Mouse (Mus musculus) bone marrow, adult 2 months (tissue): ENCODE measurements around the gene Heg1. TPM values are rescaled to one million over a fixed set of nuclear protein-coding genes. Genes with fewer than 3 reads are reported as not detected.

ENCODE experiments used
- H3K27ac ChIP-seq: fragments of 200-500 bp; 2 replicates; pipeline ENCODE4 v1.5.1; 2012; ENCODE audit warnings: low read depth, mild to moderate bottlenecking, control low read depth, inconsistent platforms, low read length; ENCODE audit not compliant: control insufficient read depth, poor library complexity, insufficient read depth
- H3K4me1 ChIP-seq: fragments of 200-500 bp; 2 replicates; pipeline ENCODE4 v1.6.1; 2011; ENCODE audit warnings: low read length; ENCODE audit not compliant: control insufficient read depth, insufficient read depth
- H3K4me3 ChIP-seq: fragments of 200-500 bp; replicated peaks from 2 replicates; pipeline ENCODE3; 2011; ENCODE audit warnings: mild to moderate bottlenecking, low read depth, low read length, control low read depth; ENCODE audit not compliant: control insufficient read depth
- CTCF ChIP-seq: fragments of 200-500 bp; IDR thresholded peaks from 2 replicates; pipeline ENCODE4 v1.5.1; 2011; ENCODE audit warnings: low read length, control low read depth; ENCODE audit not compliant: control insufficient read depth, insufficient read depth
- POLR2A ChIP-seq: fragments of 200-500 bp; IDR thresholded peaks from 2 replicates; pipeline ENCODE4 v1.6.1; 2011; ENCODE audit warnings: low read depth, mild to moderate bottlenecking, control low read depth, low read length, borderline replicate concordance; ENCODE audit not compliant: control insufficient read depth
- WGBS: fragments of 180-500 bp; shearing (Covaris S2); methylation state at CpG from one replicate; pipeline ENCODE4 v1.1.7; 2018; 5-methylcytosine and 5-hydroxymethylcytosine counted together
- polyA plus RNA-seq: library from polyadenylated mRNA; stranded (reverse); fragments of >200 nt; gene quantifications from 2 replicates; pipeline ENCODE4 v1.2.4, GENCODE M21; 2011; ENCODE audit warnings: low replicate concordance; ENCODE audit not compliant: missing spikeins, insufficient read depth, insufficient read length

The Heg1 gene
- polyA plus RNA-seq, 1 experiment, result 10.1 TPM

- peak overlapping the region; percentile 60 for H3K4me3 ChIP-seq
- 4% methylated on average over 13 of the region's 13 CpGs for WGBS
- no peaks in the 10 kb centered on the region; the same call in none of the 2 replicates for H3K4me1 ChIP-seq
Observed at GRCm38 (mm10) chr16:33751152-33751551, 67.0 kb downstream of the Heg1 start.

GRCm38 (mm10) chr16:33751590-33751989 is 67.4 kb downstream of the Heg1 start:
- H3K27ac ChIP-seq, result peak overlapping the region; percentile 98
- 4% methylated on average over 12 of the region's 12 CpGs for WGBS
- peak overlapping the region; percentile 65 for H3K4me3 ChIP-seq
- H3K4me1 ChIP-seq, result peaks cover 2% of the 10 kb centered on the region
- TF ChIP-seq CTCF, result no peak
- peak; percentile 69; the same call in 1 of the 2 replicates for TF ChIP-seq POLR2A

More at GRCm38 (mm10) chr16:33751152-33751551, 67.0 kb downstream of the Heg1 start:
- no peak for TF ChIP-seq POLR2A
- no peak for TF ChIP-seq CTCF
- H3K27ac ChIP-seq, result peak overlapping the region; percentile 98

DNA sequence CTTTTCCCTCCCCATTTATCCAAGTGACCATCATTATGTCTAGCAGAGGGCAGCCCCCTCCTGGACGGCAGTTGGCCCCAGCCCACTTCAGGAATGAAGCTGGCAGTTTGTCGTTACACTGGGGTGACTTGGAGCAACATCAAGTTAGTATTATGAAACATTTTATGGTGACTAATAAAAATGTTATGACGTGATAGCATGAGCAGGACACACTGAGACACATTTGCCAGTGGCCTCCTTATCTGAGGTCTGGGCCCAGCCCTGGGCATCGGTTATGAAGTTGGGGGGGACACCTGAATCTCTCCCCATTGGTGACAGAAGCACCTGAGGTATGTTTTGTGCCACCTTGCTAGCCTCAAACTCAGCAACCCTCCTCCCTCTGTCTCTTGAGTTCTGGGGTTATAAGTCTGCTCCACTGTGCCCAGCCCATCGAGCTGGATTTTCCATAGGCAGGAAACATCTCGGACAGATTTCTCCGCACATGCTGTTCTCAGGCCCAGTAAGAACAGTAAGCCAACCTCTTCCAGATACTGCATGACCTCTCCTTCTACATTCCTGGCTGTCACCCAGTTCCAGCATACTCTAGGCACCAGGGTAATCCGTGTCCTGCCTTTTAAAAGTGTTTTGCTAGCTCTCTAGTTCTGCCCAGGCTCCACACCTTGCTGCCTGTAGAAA is 68.9 kb downstream of the Heg1 start:
- peaks cover 3% of the 10 kb centered on the region for H3K4me1 ChIP-seq
- no peak overlapping the region for H3K4me3 ChIP-seq
- TF ChIP-seq POLR2A (no peak), CTCF (no peak)
- no peak overlapping the region for H3K27ac ChIP-seq
- WGBS, result 45% methylated on average over 8 of the region's 8 CpGs

DNA sequence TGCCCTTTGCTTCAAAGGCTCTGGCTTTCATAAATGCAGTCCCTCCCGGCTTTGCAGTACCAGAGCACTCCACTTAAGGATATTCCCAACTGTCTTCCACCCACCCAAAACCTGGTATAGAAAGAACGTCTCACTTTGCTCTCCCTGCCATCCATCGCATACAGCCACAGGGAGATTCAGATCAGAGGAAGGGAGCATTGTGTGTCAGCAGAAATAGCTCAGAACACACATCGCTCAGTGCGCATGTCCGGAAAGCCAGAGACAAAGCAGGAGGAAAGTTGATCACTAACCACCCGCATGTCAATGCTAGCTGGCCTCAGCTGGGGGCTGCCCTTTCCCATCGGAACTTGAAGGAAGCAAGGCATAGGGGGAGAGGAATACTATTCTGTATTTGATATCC is 71.1 kb downstream of the Heg1 start:
- Histone ChIP-seq H3K27ac (peak overlapping the region; percentile 31; the same call in 1 of the 2 replicates), H3K4me1 (peaks cover 3% of the 10 kb centered on the region), H3K4me3 (peak overlapping the region; percentile 61)
- TF ChIP-seq CTCF, result no peak
- 21% methylated on average over 8 of the region's 8 CpGs for WGBS

- peak overlapping the region; percentile 61 for H3K4me3 ChIP-seq
- H3K4me1 ChIP-seq, result peaks cover 3% of the 10 kb centered on the region
- peak overlapping the region; percentile 31 for H3K27ac ChIP-seq
- WGBS, result 6% methylated on average over 16 of the region's 16 CpGs
- TF ChIP-seq CTCF (no peak), POLR2A (no peak)
Observed at GRCm38 (mm10) chr16:33755961-33756360, 71.8 kb downstream of the Heg1 start.

DNA sequence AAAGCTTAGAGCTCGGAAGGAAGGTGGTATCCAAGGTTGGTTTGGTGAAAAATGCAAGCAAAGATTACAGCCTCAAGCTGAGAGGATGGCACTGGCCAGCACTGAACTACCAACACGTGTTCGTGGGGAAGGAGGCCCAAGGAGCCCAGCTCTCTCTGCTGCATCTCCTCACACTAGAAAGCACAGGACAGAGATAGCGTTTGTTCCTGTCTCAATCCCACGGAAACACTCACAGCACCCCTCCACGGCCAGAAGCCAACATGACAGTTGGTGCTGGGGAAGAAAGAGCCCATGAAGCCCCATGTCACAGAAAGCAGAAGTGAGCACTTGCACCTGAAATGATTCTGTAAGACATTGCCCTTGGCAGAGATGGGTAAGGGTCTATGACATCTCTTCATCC is 72.2 kb downstream of the Heg1 start:
- H3K27ac ChIP-seq, result peak overlapping the region; percentile 31
- peak overlapping the region; percentile 61 for H3K4me3 ChIP-seq
- 5% methylated on average over 6 of the region's 6 CpGs for WGBS
- TF ChIP-seq CTCF (peak; percentile 50), POLR2A (no peak)
- peaks cover 3% of the 10 kb centered on the region for H3K4me1 ChIP-seq

DNA sequence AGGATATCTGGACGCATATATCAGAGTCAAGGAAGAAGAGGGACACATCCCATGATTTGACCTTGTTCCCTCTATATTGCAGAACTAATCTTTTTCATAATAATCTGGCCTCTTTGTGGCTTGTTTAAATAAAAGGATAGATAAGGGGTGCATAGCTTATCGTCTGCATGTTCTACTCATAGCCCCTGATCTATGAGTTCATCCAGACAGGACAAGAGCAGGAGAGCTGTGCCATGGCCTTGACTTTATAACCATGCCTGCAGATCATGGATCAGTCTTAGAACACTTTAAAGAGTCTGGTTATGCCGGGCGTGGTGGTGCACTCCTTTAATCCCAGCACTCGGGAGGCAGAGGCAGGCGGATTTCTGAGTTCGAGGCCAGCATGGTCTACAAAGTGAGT is 75.0 kb downstream of the Heg1 start:
- TF ChIP-seq POLR2A (no peak), CTCF (no peak)
- Histone ChIP-seq H3K27ac (no peak overlapping the region), H3K4me1 (peaks cover 3% of the 10 kb centered on the region), H3K4me3 (no peak overlapping the region)
- WGBS, result 76% methylated on average over 7 of the region's 7 CpGs

GRCm38 (mm10) chr16:33760542-33760941 is 76.4 kb downstream of the Heg1 start:
- Histone ChIP-seq H3K4me3 (no peak overlapping the region), H3K4me1 (peaks cover 4% of the 10 kb centered on the region; the same call in 1 of the 2 replicates), H3K27ac (no peak overlapping the region)
- WGBS, result 74% methylated on average over 5 of the region's 5 CpGs
- TF ChIP-seq CTCF (no peak), POLR2A (no peak)

DNA sequence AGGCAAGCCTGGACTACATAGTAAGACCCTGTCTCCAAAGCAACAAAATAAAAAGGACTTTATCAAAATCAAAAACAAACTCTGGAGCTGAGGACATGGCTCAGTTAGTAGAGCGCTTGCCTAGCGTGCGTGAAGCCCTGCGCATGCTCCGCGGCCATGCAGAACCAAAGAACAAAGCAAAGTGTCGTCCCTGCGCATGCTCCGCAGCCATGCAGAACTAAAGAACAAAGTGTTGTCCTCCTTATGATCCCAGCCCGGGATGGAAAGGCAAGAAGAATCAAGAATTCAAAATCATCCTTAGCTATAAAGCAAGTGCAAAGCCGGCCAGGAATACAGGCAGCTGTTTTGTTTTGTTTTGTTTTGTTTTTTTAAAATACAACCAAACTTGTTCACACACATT is 76.8 kb downstream of the Heg1 start:
- 92% methylated on average over 11 of the region's 11 CpGs for WGBS

More for the DNA sequence above, 76.8 kb downstream of the Heg1 start:
- Histone ChIP-seq H3K4me3 (no peak overlapping the region), H3K4me1 (peaks cover 4% of the 10 kb centered on the region; the same call in 1 of the 2 replicates), H3K27ac (no peak overlapping the region)
- TF ChIP-seq CTCF, result no peak
- no peak for TF ChIP-seq POLR2A
